Mouse (Mus musculus) ES-Bruce4 (cell line): ENCODE data around the gene Gucy1b2.

Source experiments
- CTCF ChIP-seq: IDR thresholded peaks from one replicate; pipeline ENCODE4 v1.8.1; 2011; ENCODE audit warnings: low read depth, low read length
- EP300 ChIP-seq: IDR thresholded peaks from 2 replicates; pipeline ENCODE4 v1.6.1; 2011; ENCODE audit warnings: low read depth, low read length; ENCODE audit not compliant: insufficient read depth
- POLR2A ChIP-seq: IDR thresholded peaks from one replicate; pipeline ENCODE4 v1.8.1; 2011; ENCODE audit warnings: low read length; ENCODE audit not compliant: insufficient read depth

- TF ChIP-seq CTCF (no peak), EP300 (no peak), POLR2A (no peak)
Observed at GRCm38 (mm10) chr14:62443840-62444430, 12.2 kb downstream of the Gucy1b2 start.
